Mouse (Mus musculus): ENCODE data around the gene Col25a1. TPM values are rescaled to one million over a fixed set of nuclear protein-coding genes. Genes with fewer than 3 reads are reported as not detected.

Gene Col25a1
- polyA plus RNA-seq, 1 experiment = 0.01 TPM

GRCm38 (mm10) chr3:130259670-130260069 is 128.4 kb downstream of the Col25a1 start:
- no peak for TF ChIP-seq POLR2A (IDR thresholded peaks at IDR 0.05; ENCODE audit: low read depth, low read length)
- TF ChIP-seq CTCF (IDR thresholded peaks at IDR 0.05; ENCODE audit: extremely low read depth, insufficient read depth, insufficient read length, insufficient replicate concordance) = no peak
- H3K4me3 ChIP-seq (ENCODE audit: extremely low read depth, insufficient read depth, insufficient read length) = no peak overlapping the region
- 76% methylated on average over 2 of the region's 2 CpGs for WGBS
- no peak overlapping the region for H3K27ac ChIP-seq (ENCODE audit: insufficient read depth, low read length)
- no peaks in the 10 kb centered on the region for H3K4me1 ChIP-seq (ENCODE audit: control insufficient read depth, insufficient read depth, insufficient read length)
- H3K27me3 ChIP-seq (ENCODE audit: control insufficient read depth, insufficient read depth, low read length) = no peaks in the 10 kb centered on the region
- no peak for DNase-seq (ENCODE audit: low read depth in 1 of 2, low spot score in 2 of 2)
- no peaks in the 10 kb centered on the region for H3K36me3 ChIP-seq (ENCODE audit: control insufficient read depth, insufficient read depth, low read length)

GRCm38 (mm10) chr3:130260316-130260715 is 129.0 kb downstream of the Col25a1 start:
- Histone ChIP-seq H3K27ac (ENCODE audit: insufficient read depth, low read length) (no peak overlapping the region), H3K4me1 (ENCODE audit: control insufficient read depth, insufficient read depth, insufficient read length) (no peaks in the 10 kb centered on the region), H3K27me3 (ENCODE audit: control insufficient read depth, insufficient read depth, low read length) (no peaks in the 10 kb centered on the region), H3K4me3 (ENCODE audit: extremely low read depth, insufficient read depth, insufficient read length) (no peak overlapping the region), H3K36me3 (ENCODE audit: control insufficient read depth, insufficient read depth, low read length) (no peaks in the 10 kb centered on the region)
- 68% methylated on average over 2 of the region's 2 CpGs for WGBS
- TF ChIP-seq CTCF (IDR thresholded peaks at IDR 0.05; ENCODE audit: extremely low read depth, insufficient read depth, insufficient read length, insufficient replicate concordance) = no peak
- no peak for TF ChIP-seq POLR2A (IDR thresholded peaks at IDR 0.05; ENCODE audit: low read depth, low read length)
- no peak for DNase-seq (ENCODE audit: low read depth in 1 of 2, low spot score in 2 of 2)

- no peak overlapping the region for H3K27ac ChIP-seq (ENCODE audit: insufficient read depth, low read length)
- WGBS = 91% methylated on average over 9 of the region's 9 CpGs
- no peaks in the 10 kb centered on the region for H3K27me3 ChIP-seq (ENCODE audit: control insufficient read depth, insufficient read depth, low read length)
- H3K36me3 ChIP-seq (ENCODE audit: control insufficient read depth, insufficient read depth, low read length) = no peaks in the 10 kb centered on the region
- no peaks in the 10 kb centered on the region for H3K4me1 ChIP-seq (ENCODE audit: control insufficient read depth, insufficient read depth, insufficient read length)
- no peak for DNase-seq (ENCODE audit: low read depth in 1 of 2, low spot score in 2 of 2)
- no peak for TF ChIP-seq POLR2A (IDR thresholded peaks at IDR 0.05; ENCODE audit: low read depth, low read length)
- TF ChIP-seq CTCF (IDR thresholded peaks at IDR 0.05; ENCODE audit: extremely low read depth, insufficient read depth, insufficient read length, insufficient replicate concordance) = no peak
- H3K4me3 ChIP-seq (ENCODE audit: extremely low read depth, insufficient read depth, insufficient read length) = no peak overlapping the region
These were observed 133.8 kb downstream of the Col25a1 start for GRCm38 (mm10) chr3:130265104-130265503.

- TF ChIP-seq CTCF (IDR thresholded peaks at IDR 0.05; ENCODE audit: extremely low read depth, insufficient read depth, insufficient read length, insufficient replicate concordance) (no peak), POLR2A (IDR thresholded peaks at IDR 0.05; ENCODE audit: low read depth, low read length) (no peak)
- H3K4me3 ChIP-seq (ENCODE audit: extremely low read depth, insufficient read depth, insufficient read length) = no peak overlapping the region
- no peaks in the 10 kb centered on the region for H3K4me1 ChIP-seq (ENCODE audit: control insufficient read depth, insufficient read depth, insufficient read length)
- no peak overlapping the region for H3K27ac ChIP-seq (ENCODE audit: insufficient read depth, low read length)
- no peaks in the 10 kb centered on the region for H3K36me3 ChIP-seq (ENCODE audit: control insufficient read depth, insufficient read depth, low read length)
- no peaks in the 10 kb centered on the region for H3K27me3 ChIP-seq (ENCODE audit: control insufficient read depth, insufficient read depth, low read length)
- WGBS = 91% methylated on average over 3 of the region's 3 CpGs
- DNase-seq (ENCODE audit: low read depth in 1 of 2, low spot score in 2 of 2) = no peak
These were observed 139.2 kb downstream of the Col25a1 start for GRCm38 (mm10) chr3:130270509-130270908.

GRCm38 (mm10) chr3:130273949-130274348 is 142.6 kb downstream of the Col25a1 start:
- TF ChIP-seq CTCF (IDR thresholded peaks at IDR 0.05; ENCODE audit: extremely low read depth, insufficient read depth, insufficient read length, insufficient replicate concordance) = no peak
- TF ChIP-seq POLR2A (IDR thresholded peaks at IDR 0.05; ENCODE audit: low read depth, low read length) = no peak
- no peak overlapping the region for H3K4me3 ChIP-seq (ENCODE audit: extremely low read depth, insufficient read depth, insufficient read length)
- H3K4me1 ChIP-seq (ENCODE audit: control insufficient read depth, insufficient read depth, insufficient read length) = no peaks in the 10 kb centered on the region
- 28% methylated on average over 2 of the region's 2 CpGs for WGBS
- H3K36me3 ChIP-seq (ENCODE audit: control insufficient read depth, insufficient read depth, low read length) = no peaks in the 10 kb centered on the region
- DNase-seq (ENCODE audit: low read depth in 1 of 2, low spot score in 2 of 2) = no peak
- H3K27me3 ChIP-seq (ENCODE audit: control insufficient read depth, insufficient read depth, low read length) = no peaks in the 10 kb centered on the region
- no peak overlapping the region for H3K27ac ChIP-seq (ENCODE audit: insufficient read depth, low read length)

- WGBS = 80% methylated on average over 10 of the region's 10 CpGs
- H3K4me1 ChIP-seq (ENCODE audit: control insufficient read depth, insufficient read depth, insufficient read length) = no peaks in the 10 kb centered on the region
- H3K27ac ChIP-seq (ENCODE audit: insufficient read depth, low read length) = no peak overlapping the region
- no peak overlapping the region for H3K4me3 ChIP-seq (ENCODE audit: extremely low read depth, insufficient read depth, insufficient read length)
- no peak for TF ChIP-seq POLR2A (IDR thresholded peaks at IDR 0.05; ENCODE audit: low read depth, low read length)
- no peak for TF ChIP-seq CTCF (IDR thresholded peaks at IDR 0.05; ENCODE audit: extremely low read depth, insufficient read depth, insufficient read length, insufficient replicate concordance)
- DNase-seq (ENCODE audit: low read depth in 1 of 2, low spot score in 2 of 2) = no peak
- no peaks in the 10 kb centered on the region for H3K36me3 ChIP-seq (ENCODE audit: control insufficient read depth, insufficient read depth, low read length)
- H3K27me3 ChIP-seq (ENCODE audit: control insufficient read depth, insufficient read depth, low read length) = no peaks in the 10 kb centered on the region
These were observed 147.2 kb downstream of the Col25a1 start for GRCm38 (mm10) chr3:130278298-130279050.

Data from spleen, adult 2 months (tissue).